Mouse (Mus musculus) CH12.LX (cell line): ENCODE results near the gene Pbxip1. TPM values are rescaled to one million over a fixed set of nuclear protein-coding genes. Genes with fewer than 3 reads are reported as not detected.

Source experiments
- DNase-seq: peaks from one replicate; pipeline ENCODE4 v3.0.0-alpha.2; 2013; ENCODE audit errors: extremely low read depth
- H3K27ac ChIP-seq: 2 replicates; pipeline ENCODE4 v1.5.1; 2012; ENCODE audit warnings: low read depth, mild to moderate bottlenecking, control low read depth, moderate library complexity; ENCODE audit not compliant: insufficient read depth
- H3K27me3 ChIP-seq: replicated peaks from 2 replicates; pipeline ENCODE3; 2012; ENCODE audit warnings: inconsistent platforms
- H3K36me3 ChIP-seq, 2 experiments: replicated peaks in 1 of 2; 2 replicates each; pipeline versions ENCODE3 to v1.6.1; 2012; ENCODE audit warnings: inconsistent platforms in 1 of 2, low read length in 1 of 2, mild to moderate bottlenecking in 1 of 2, mixed read lengths in 1 of 2, moderate library complexity in 1 of 2; ENCODE audit not compliant: control insufficient read depth in 1 of 2, insufficient read depth in 1 of 2
- H3K4me1 ChIP-seq, 2 experiments: 2 replicates each; pipeline ENCODE4 v1.6.1; 2012; ENCODE audit warnings: inconsistent platforms in 1 of 2, moderate library complexity in 1 of 2; ENCODE audit not compliant: insufficient read depth in 2 of 2, control insufficient read depth in 1 of 2
- H3K4me2 ChIP-seq: 2 replicates; pipeline ENCODE4 v1.6.1; 2012; ENCODE audit warnings: low read depth, mild to moderate bottlenecking, control low read depth; ENCODE audit not compliant: poor library complexity, insufficient read depth, severe bottlenecking
- H3K4me3 ChIP-seq, 3 experiments: fragments of 150-350 bp in 1 of 3; sonication (generic) in 1 of 3; replicated peaks in 1 of 3; 2 replicates each; pipeline versions ENCODE3 to v1.5.1; 2011 to 2012; ENCODE audit warnings: low read depth in 2 of 3, low read length in 2 of 3, mild to moderate bottlenecking in 2 of 3, moderate library complexity in 2 of 3, control low read depth in 1 of 3, improper control_type of control experiment in 1 of 3, inconsistent platforms in 1 of 3, mixed read lengths in 1 of 3; ENCODE audit not compliant: poor library complexity in 1 of 3
- H3K79me2 ChIP-seq: replicated peaks from 2 replicates; pipeline ENCODE4 v1.6.1; 2012; ENCODE audit warnings: mild to moderate bottlenecking, moderate library complexity; ENCODE audit not compliant: control insufficient read depth, poor library complexity, insufficient read depth, severe bottlenecking; ENCODE audit errors: extremely low read depth
- H3K9ac ChIP-seq: 2 replicates; pipeline ENCODE4 v1.6.1; 2012; ENCODE audit warnings: low read depth, mild to moderate bottlenecking, control low read depth, moderate library complexity; ENCODE audit not compliant: insufficient read depth
- H3K9me3 ChIP-seq: replicated peaks from 2 replicates; pipeline ENCODE3; 2012; ENCODE audit warnings: low read length, inconsistent platforms, mixed read lengths
- BHLHE40 ChIP-seq: IDR thresholded peaks from 2 replicates; pipeline ENCODE4 v1.6.1; 2011; ENCODE audit warnings: mild to moderate bottlenecking, low read depth, low read length, improper control_type of control experiment
- CHD1 ChIP-seq: IDR thresholded peaks from 2 replicates; pipeline ENCODE4 v1.6.1; 2012; ENCODE audit warnings: low read depth, low read length, improper control_type of control experiment, inconsistent platforms
- CHD2 ChIP-seq: IDR thresholded peaks from 2 replicates; pipeline ENCODE4 v1.6.1; 2011; ENCODE audit warnings: low read length, improper control_type of control experiment
- E2F4 ChIP-seq: IDR thresholded peaks from 2 replicates; pipeline ENCODE4 v1.6.1; 2011; ENCODE audit warnings: low read depth, low read length, improper control_type of control experiment; ENCODE audit not compliant: insufficient replicate concordance
- EP300 ChIP-seq: IDR thresholded peaks from 2 replicates; pipeline ENCODE4 v1.6.1; 2011; ENCODE audit warnings: low read length, improper control_type of control experiment
- ETS1 ChIP-seq: conservative IDR thresholded peaks from 2 replicates; pipeline ENCODE4 v1.6.1; 2012; ENCODE audit warnings: low read depth, mild to moderate bottlenecking, inconsistent platforms, low read length, improper control_type of control experiment, moderate library complexity
- GABPA ChIP-seq: IDR thresholded peaks from 2 replicates; pipeline ENCODE4 v1.6.1; 2012; ENCODE audit warnings: low read depth, low read length, improper control_type of control experiment, inconsistent platforms; ENCODE audit not compliant: insufficient replicate concordance
- IRF4 ChIP-seq: IDR thresholded peaks from 2 replicates; pipeline ENCODE4 v1.6.1; 2014; ENCODE audit warnings: low read depth, mild to moderate bottlenecking, inconsistent platforms, low read length, improper control_type of control experiment
- JUN ChIP-seq: IDR thresholded peaks from 2 replicates; pipeline ENCODE4 v1.6.1; 2011; ENCODE audit warnings: low read depth, mild to moderate bottlenecking, low read length, improper control_type of control experiment, moderate library complexity; ENCODE audit not compliant: insufficient read depth
- JUND ChIP-seq: conservative IDR thresholded peaks from 2 replicates; pipeline ENCODE4 v1.6.1; 2011; ENCODE audit warnings: low read depth, low read length, improper control_type of control experiment
- KAT2A ChIP-seq: IDR thresholded peaks from 2 replicates; pipeline ENCODE4 v1.6.1; 2012; ENCODE audit warnings: low read length, improper control_type of control experiment, inconsistent platforms; ENCODE audit not compliant: insufficient replicate concordance
- MAFK ChIP-seq: IDR thresholded peaks from 2 replicates; pipeline ENCODE4 v1.6.1; 2011; ENCODE audit warnings: low read length, improper control_type of control experiment; ENCODE audit not compliant: insufficient replicate concordance
- MAX ChIP-seq: IDR thresholded peaks from 2 replicates; pipeline ENCODE4 v1.6.1; 2011; ENCODE audit warnings: low read length, improper control_type of control experiment
- MEF2A ChIP-seq: IDR thresholded peaks from 2 replicates; pipeline ENCODE4 v1.6.1; 2014; ENCODE audit warnings: low read depth, mild to moderate bottlenecking, inconsistent platforms, low read length, improper control_type of control experiment, borderline replicate concordance
- MYC ChIP-seq: IDR thresholded peaks from 2 replicates; pipeline ENCODE4 v1.6.1; 2011; ENCODE audit warnings: low read depth, mild to moderate bottlenecking, improper control_type of control experiment, low read length
- NELFE ChIP-seq: IDR thresholded peaks from 2 replicates; pipeline ENCODE4 v1.6.1; 2011; ENCODE audit warnings: low read depth, low read length, improper control_type of control experiment
- POLR2A ChIP-seq: IDR thresholded peaks from 2 replicates; pipeline ENCODE4 v1.6.1; 2011; ENCODE audit warnings: low read depth, mild to moderate bottlenecking, improper control_type of control experiment, low read length
- RCOR1 ChIP-seq: conservative IDR thresholded peaks from 2 replicates; pipeline ENCODE4 v1.6.1; 2012; ENCODE audit warnings: low read depth, mild to moderate bottlenecking, inconsistent platforms, low read length, improper control_type of control experiment
- SIN3A ChIP-seq: IDR thresholded peaks from 2 replicates; pipeline ENCODE4 v1.6.1; 2012; ENCODE audit warnings: low read length, improper control_type of control experiment, inconsistent platforms
- SMC3 ChIP-seq: IDR thresholded peaks from 2 replicates; pipeline ENCODE4 v1.6.1; 2011; ENCODE audit warnings: low read depth, low read length, improper control_type of control experiment
- TBP ChIP-seq: conservative IDR thresholded peaks from 2 replicates; pipeline ENCODE4 v1.6.1; 2011; ENCODE audit warnings: low read depth, low read length, improper control_type of control experiment
- TCF12 ChIP-seq: IDR thresholded peaks from 2 replicates; pipeline ENCODE4 v1.6.1; 2014; ENCODE audit warnings: low read depth, mild to moderate bottlenecking, inconsistent platforms, low read length, improper control_type of control experiment
- USF2 ChIP-seq: conservative IDR thresholded peaks from 2 replicates; pipeline ENCODE4 v1.6.1; 2011; ENCODE audit warnings: low read depth, low read length, improper control_type of control experiment
- ZC3H11A ChIP-seq: IDR thresholded peaks from 2 replicates; pipeline ENCODE4 v1.6.1; 2012; ENCODE audit warnings: low read depth, mild to moderate bottlenecking, inconsistent platforms, low read length, improper control_type of control experiment
- ZKSCAN1 ChIP-seq: IDR thresholded peaks from 2 replicates; pipeline ENCODE4 v1.6.1; 2012; ENCODE audit warnings: low read depth, inconsistent platforms, low read length, improper control_type of control experiment, borderline replicate concordance
- ZMIZ1 ChIP-seq: IDR thresholded peaks from 2 replicates; pipeline ENCODE4 v1.6.1; 2012; ENCODE audit warnings: low read depth, mild to moderate bottlenecking, inconsistent platforms, low read length, improper control_type of control experiment
- ZNF384 ChIP-seq: IDR thresholded peaks from 2 replicates; pipeline ENCODE4 v1.6.1; 2012; ENCODE audit warnings: low read depth, low read length, improper control_type of control experiment, inconsistent platforms
- dilution Hi-C: fragments of 300-500 bp; cut with MboI; formaldehyde crosslinking; loops from 2 replicates; pipeline ENCODE4 v1.14.3; 2020; ENCODE audit warnings: low sequenced_read_pairs; ENCODE audit not compliant: extremely low pct_unique_long_range_greater_than_20kb, extremely low pct_ligation_motif_present
- in situ Hi-C: fragments of 300-500 bp; cut with MboI; formaldehyde crosslinking; loops from 3 replicates; pipeline ENCODE4 v1.14.3; 2019; ENCODE audit warnings: low sequenced_read_pairs, low pct_ligation_motif_present, low pct_unique_long_range_greater_than_20kb, mixed read lengths
- polyA plus RNA-seq: library from polyadenylated mRNA; unstranded; fragments of >175 nt; gene quantifications from 2 replicates; pipeline ENCODE4 v1.2.1, GENCODE M21; 2012; ENCODE audit warnings: low read depth; ENCODE audit not compliant: insufficient read length
- total RNA-seq, 2 experiments: library from RNA; depleted of rRNA; stranded (reverse); fragments of 300-350 nt in 1 of 2; fragments of >200 nt in 1 of 2; gene quantifications; 2 replicates each; pipeline ENCODE4 v1.2.3; 2012 to 2014

Gene Pbxip1
- total and polyA plus RNA-seq, 3 experiments: 14.1 to 18.4 (median 17.6) TPM

DNA sequence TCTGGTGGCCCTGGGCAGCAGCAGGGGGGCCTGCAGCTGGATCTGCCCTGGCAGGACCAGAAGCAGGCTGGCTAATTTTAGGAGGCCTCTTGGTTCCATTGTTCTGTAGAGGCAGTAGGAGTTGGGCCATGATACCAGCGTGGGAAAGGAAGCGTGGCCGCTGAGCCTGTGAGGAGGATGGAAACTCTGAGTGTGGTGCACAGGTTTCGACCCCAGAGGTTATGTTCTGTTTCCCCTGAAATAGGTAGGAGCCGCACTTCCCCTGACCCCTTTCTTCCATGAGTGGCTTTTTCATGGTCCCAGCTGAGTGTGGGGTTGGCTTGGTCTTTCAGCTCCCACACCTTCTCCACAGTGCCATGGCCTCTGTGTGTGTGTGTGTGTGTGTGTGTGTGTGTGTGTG is 55.1 kb downstream of the Pbxip1 start:
- dilution Hi-C loops (no loop called here), in situ Hi-C loops (no loop called here)
- Histone ChIP-seq H3K9me3 (peaks cover 9% of the 10 kb centered on the region), H3K4me2 (no peak overlapping the region), H3K4me3 (no peak overlapping the region), H3K9ac (no peak overlapping the region), H3K36me3 (no peaks in the 10 kb centered on the region), H3K27ac (no peak overlapping the region), H3K4me1 (peaks cover 19 to 30% of the 10 kb centered on the region in 2 experiments), H3K79me2 (no peaks in the 10 kb centered on the region), H3K27me3 (peaks cover 8% of the 10 kb centered on the region)
- TF ChIP-seq JUN (peak; percentile 80), NELFE (no peak), USF2 (no peak), IRF4 (peak; percentile 73), TCF12 (peak; percentile 47; the same call in 1 of the 2 replicates), ZC3H11A (no peak), CHD2 (no peak), CHD1 (no peak), JUND (peak; percentile 81), ZKSCAN1 (no peak), POLR2A (no peak), ZMIZ1 (no peak), EP300 (peak; percentile 85), SMC3 (no peak), SIN3A (no peak), KAT2A (no peak), BHLHE40 (peak; percentile 67; the same call in 1 of the 2 replicates), MAFK (no peak), MEF2A (peak; percentile 74), ZNF384 (no peak), ETS1 (peak; percentile 82)
- peak; percentile 73 for DNase-seq

DNA sequence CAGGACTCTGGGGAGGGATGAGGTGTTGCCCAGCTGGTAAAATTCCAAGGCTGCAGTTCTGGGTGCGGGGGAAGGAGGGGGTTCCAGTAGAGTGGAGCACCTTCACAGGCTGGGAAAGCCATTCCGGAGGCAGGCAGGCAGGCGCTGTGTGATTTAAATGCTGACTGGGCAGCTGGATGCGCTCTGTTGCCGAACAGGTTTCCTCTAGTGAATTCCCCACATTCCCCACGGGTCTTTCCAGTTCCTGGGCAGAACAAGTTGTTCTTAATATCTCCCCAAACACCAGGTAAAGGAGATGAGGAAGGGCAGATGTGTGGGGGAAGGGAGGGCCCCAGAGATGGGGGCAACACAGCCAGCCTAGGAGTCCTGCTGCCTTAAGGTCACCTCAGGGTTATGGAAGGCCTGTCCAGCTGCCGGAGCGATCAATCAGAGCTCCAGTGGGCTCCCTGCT is 56.2 kb downstream of the Pbxip1 start:
- Histone ChIP-seq H3K36me3 (no peaks in the 10 kb centered on the region), H3K9me3 (peaks cover 9% of the 10 kb centered on the region), H3K9ac (no peak overlapping the region)
- dilution Hi-C loops: no loop called here
- no peak for TF ChIP-seq BHLHE40
- no peak for TF ChIP-seq RCOR1
- no peak for TF ChIP-seq MEF2A
- no peak for TF ChIP-seq GABPA
- no peak for TF ChIP-seq CHD1
- no peak for TF ChIP-seq IRF4
- TF ChIP-seq TBP: no peak
- TF ChIP-seq E2F4: no peak
- no peak for TF ChIP-seq MAFK
- TF ChIP-seq ZNF384: no peak
- TF ChIP-seq USF2: no peak
- TF ChIP-seq MAX: no peak
- TF ChIP-seq MYC: no peak
- TF ChIP-seq, all 38 proteins: peak for 0
- H3K4me1 ChIP-seq: peaks cover 12 to 25% of the 10 kb centered on the region in 2 experiments
- H3K4me3 ChIP-seq: no peak overlapping the region
- no peak overlapping the region for H3K27ac ChIP-seq
- peaks cover 4% of the 10 kb centered on the region for H3K27me3 ChIP-seq
- in situ Hi-C loops: no loop called here
- no peaks in the 10 kb centered on the region for H3K79me2 ChIP-seq
- DNase-seq: no peak
- no peak overlapping the region for H3K4me2 ChIP-seq
